Mouse (Mus musculus) heart, postnatal 14 days (tissue): ENCODE data around the gene Myog. TPM values are rescaled to one million over a fixed set of nuclear protein-coding genes. Genes with fewer than 3 reads are reported as not detected.

Experiments
- total RNA-seq, 2 experiments: library from RNA; stranded (reverse); gene quantifications; 2 replicates each; pipeline ENCODE4 v1.2.3; 2021

Gene Myog
- total RNA-seq, 2 experiments from 2014 or later, result not detected

Other genes starting within 250 kb of the Myog start
- 10 to 100 TPM; 37.3 to 47.7 TPM for gene Btg2, start 210.9 kb upstream of the Myog start, total RNA-seq
- gene Chit1, start 178.7 kb upstream of the Myog start, total RNA-seq, result not detected
- under 1 TPM; 0.62 to 0.71 TPM for gene Chil1, start 107.8 kb upstream of the Myog start, total RNA-seq
- not detected for gene Mybph, start 96.5 kb upstream of the Myog start, total RNA-seq
- gene Adora1, start 54.6 kb upstream of the Myog start, total RNA-seq, result 10 to 100 TPM; 20.3 to 23.0 TPM
- 1 to 10 TPM; 2.8 to 3.5 TPM for gene Ppfia4, start 42.9 kb downstream of the Myog start, total RNA-seq
- gene Tmem183a, start 72.0 kb downstream of the Myog start, total RNA-seq, result 10 to 100 TPM; 22.6 to 22.8 TPM
- not detected for gene 4933406M09Rik, start 96.0 kb downstream of the Myog start, total RNA-seq
- gene Cyb5r1, start 115.6 kb downstream of the Myog start, total RNA-seq, result 10 to 100 TPM; 26.0 to 28.4 TPM
- 100 to 1,000 TPM; 137 to 142 TPM for gene Adipor1, start 125.4 kb downstream of the Myog start, total RNA-seq
- 10 to 100 TPM; 18.1 to 19.9 TPM for gene Klhl12, start 165.5 kb downstream of the Myog start, total RNA-seq
- 10 to 100 TPM; 10.4 to 10.6 TPM for gene Rabif, start 204.7 kb downstream of the Myog start, total RNA-seq